Mouse (Mus musculus) gastrocnemius, adult 8-10 months (tissue): ENCODE data around the gene Gm10188. TPM values are rescaled to one million over a fixed set of nuclear protein-coding genes. Genes with fewer than 3 reads are reported as not detected.

Experiments
- DNase-seq, 2 experiments: peaks; one replicate each; pipeline ENCODE4 v3.0.0; 2022; ENCODE audit warnings: low spot score in 2 of 2
- total RNA-seq, 4 experiments: library from RNA; stranded (reverse); gene quantifications; 2 replicates each; pipeline ENCODE4 v1.2.4; 2022

The Gm10188 gene
- total RNA-seq = not detected

DNA sequence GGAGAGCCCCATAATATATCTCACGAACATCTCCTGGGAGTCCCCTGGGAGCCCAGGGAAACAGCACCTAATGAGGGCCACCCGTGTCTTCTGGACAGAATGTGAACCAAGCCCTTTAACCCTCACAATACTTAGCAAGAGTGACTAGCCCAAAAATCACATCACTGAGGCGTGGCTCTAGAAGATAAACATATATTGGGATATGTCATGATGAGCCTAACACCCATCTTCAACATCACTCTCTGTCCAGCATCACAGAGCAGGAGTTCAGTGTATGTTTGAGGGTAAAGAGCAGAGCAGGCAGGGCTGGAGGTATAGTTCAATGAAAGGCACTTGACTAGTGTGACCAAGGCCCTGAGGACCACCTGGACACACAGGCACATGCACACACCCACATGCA is at the start of gene Gm10188:
Gene Gm10188 (minus strand): TSS at position 101 of the 400 bp plus-strand sequence.
- no peak for DNase-seq

DNA sequence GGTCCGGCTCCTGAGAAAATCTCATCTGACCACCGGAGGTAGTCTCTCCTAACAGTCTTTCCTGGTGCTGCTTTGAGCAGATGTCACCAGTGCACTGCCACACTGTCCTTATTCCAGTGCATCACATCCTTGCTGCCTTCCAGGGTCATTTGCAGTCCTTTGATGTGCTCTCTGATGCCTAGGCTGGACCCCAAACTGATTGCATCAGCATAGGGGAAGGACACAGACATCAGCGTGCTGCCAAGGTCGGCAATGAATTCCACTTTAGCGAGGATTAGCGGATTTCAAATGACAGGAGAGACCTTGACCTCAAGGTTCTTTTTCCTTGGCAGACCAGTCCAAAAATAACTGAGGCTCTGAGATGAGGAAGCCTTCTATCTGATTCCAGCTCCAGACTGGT is 47.6 kb upstream of the Gm10188 start:
- DNase-seq = no peak

DNA sequence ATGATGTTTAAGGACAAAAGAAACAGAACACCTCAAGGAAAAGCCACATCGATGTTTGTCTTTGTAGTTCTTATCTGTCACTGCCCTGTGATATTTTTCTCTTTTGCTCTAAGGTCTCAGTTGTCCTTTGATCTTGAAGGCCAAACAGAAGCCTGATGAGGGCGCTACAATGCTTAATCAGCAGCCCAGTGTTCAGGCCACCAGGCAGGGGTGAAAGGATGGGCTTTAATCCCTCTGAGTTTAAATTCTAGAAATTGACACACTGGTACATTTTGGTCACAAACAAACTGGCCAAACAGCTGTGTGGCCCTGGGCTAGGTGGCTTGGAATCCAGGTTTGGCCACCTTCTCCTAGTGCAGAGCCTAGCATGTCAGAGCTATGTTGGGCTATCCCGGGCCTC is 47.1 kb upstream of the Gm10188 start:
- DNase-seq = no peak

DNA sequence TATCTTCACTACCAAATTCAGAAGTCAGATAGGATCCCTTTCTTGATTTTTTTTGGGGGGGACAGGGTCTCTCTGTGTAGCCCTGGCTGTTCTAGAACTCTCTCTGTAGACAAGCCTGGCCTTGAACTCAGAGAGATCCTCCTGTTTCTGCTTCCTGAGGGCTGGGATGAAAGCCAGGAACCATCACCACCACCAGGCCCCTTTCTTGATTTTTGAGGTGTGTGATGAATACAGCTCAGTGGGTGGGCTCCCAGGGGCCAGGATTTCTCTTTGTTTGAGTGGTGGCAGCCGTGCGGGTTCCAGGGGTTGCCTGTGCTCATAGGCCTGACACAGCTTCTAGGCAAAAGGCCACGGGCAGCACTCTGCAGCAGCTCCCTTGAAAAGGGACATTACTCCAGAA is 41.7 kb upstream of the Gm10188 start:
- no peak for DNase-seq

DNA sequence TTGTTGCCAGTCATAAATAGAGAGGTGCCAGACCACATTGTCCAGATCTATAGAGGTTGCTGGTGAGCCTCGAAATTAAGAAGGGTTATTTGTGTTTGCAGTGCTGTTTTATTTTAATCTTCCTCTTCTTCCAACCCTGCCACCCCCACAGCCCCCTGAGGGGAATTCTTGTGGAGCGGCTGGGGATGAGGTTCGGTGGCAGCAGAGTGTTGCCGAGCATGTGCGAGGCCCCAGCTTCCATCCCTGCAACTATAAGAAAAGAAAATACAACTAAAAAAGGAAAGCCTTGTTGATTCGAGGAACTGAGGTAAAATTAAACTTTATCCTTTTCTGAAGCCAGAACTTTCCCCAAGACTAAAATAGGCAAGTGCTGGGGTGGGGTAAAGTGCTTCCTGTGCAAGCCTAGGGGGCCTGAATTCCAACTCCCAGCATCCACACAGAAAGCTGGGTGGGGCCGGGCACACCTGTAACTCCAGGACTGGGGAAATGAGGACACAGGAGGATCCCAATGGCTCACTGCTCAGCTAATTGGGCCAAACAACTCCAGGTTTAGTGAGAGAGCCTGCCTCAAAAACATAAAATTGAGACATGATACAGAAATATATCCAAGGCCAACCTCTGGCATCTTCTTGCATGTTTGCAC is 39.0 kb upstream of the Gm10188 start:
- DNase-seq = no peak

DNA sequence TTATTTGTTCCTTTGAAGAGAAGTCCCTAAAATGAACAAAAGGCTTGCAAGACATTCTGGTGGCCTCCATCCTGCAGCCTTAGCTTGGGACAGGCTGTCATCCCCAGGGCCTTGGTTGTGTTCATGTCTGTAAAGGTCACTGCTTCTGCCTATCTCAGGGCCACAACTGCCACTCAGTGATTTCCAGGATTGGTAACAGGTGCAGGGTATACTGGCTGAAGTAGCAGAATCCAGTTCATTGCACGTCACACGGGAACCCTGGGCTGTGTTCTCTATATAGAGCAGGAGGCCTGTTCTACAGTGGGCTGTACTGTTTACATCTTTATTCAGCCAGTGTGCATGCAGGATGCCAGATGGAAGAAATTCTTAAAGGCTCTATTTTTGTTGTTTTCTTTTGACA is 38.4 kb upstream of the Gm10188 start:
- DNase-seq = peak; percentile 28 to 43

DNA sequence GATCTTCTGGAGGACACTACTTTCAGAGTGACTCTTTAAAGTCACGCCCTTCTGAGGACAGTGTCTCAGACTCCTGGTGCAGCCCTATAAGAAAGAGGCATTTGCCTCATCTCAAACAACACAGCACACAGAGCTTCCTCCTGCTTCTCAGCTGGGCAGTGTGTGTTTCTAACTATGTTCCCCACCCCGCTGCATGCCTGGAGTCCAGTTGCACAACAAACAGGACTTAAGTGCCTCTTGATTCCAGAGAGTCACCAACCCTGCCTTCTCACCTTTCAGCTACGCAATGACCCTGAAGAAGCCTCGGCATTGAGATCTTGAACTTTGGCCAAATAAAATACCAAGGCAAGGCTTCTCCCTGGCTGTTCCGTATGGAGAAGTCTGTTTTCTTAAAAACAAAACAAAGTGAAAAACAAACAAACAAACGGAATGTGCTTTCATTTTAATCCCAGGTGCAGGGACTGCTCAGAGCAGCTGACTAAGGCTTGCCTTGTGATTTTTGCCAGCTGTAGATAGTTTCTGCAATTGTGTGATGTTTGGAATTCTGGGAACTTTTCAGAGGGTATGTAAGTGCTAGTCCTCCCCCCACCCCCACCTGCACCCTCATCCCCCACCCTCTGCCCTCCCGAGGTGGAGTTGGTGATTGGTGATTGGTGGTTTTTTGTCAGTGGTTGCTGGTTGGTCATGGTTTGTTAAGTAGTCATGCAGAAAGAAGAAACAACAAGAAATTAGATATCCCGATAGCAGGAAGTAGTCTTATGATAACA is 37.4 kb upstream of the Gm10188 start:
- peak in 1 of 2 experiments; percentile 27 for DNase-seq

DNA sequence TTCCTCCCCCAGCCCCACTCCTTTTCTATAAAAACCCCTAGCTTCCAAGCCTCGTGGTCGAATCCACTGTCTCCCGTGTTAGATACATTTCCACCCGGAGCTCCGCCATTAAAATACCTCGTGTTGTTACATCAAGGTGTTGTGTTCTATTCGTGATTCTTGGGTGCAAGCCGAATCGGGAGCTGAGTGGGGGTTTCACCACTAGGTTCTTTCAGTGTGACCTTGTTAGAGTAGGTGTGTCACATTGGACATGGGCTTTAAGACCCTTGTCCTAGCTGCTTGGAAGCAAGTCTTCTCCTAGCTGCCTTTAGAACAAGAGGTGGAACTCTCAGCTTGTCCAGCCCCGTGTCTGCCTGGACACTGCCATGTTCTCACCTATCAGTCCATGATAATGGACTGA is 36.4 kb upstream of the Gm10188 start:
- no peak for DNase-seq

DNA sequence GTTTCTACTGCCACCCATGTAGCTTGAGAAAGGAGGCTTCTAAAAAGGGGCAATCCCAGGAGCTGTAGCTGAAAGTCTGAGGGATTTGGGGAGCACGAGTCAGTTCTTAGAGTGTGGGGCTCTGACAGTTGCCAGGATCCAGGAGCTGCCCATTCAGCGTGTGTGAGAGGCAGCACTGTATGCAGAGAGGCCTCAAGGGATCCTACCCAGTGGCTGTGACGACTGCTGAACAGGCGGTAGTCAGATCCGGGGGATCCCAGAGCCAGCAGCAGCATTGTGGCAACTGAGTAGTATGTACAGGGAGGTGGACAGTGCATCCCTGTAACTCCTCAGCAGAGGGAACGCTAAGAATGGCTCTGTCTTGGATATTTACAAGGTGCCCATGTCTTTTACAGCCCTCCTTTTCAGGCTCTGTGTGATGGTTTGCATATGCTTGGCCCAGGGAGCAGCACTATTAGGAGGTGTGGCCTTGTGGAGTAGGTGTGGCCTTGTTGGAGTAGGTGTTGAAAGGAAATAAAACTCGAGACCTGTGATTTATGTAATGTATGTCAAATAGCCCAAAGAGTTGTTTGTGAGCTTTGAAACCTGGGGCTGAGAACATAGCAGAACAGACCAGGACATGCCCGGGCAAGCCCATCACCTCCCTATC is 35.8 kb upstream of the Gm10188 start:
- no peak for DNase-seq

DNA sequence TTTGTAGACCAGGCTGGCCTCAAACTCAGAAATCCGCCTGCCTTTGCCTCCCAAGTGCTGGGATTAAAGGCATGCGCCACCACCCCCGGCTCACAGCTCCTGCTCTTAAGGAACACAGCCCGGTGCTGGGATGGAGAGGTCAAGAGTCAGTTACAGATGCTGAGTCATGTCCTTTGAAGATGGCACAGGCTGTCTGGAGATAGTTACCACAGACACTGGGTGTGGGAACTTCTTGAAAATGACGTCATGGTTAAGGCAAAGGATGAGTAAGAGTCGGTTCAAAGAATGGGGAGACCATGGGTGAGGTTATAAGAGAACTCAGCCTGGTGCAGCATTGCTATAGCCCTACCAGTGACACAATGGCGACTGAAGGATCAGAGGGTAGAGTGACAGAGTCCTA is 35.0 kb upstream of the Gm10188 start:
- DNase-seq = no peak

DNA sequence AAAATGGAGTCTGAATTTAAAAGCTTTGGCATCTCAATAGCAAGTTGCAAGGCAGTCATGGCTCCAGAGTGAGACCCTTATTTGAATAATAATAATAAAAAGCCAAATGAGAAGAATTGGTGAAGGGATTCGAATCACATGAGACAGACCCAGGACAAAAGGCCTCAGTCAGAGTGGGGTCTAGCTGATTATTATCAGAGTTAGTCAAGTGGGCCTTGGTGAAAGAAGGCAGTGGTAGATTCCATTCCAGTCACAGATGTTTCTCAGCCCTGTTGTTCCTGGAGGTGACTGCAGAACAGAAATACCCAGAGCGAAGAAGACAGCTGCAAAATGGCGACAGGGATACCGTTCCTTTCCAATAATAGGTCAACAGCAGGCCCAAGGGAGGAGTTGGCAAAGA is 34.1 kb upstream of the Gm10188 start:
- no peak for DNase-seq

DNA sequence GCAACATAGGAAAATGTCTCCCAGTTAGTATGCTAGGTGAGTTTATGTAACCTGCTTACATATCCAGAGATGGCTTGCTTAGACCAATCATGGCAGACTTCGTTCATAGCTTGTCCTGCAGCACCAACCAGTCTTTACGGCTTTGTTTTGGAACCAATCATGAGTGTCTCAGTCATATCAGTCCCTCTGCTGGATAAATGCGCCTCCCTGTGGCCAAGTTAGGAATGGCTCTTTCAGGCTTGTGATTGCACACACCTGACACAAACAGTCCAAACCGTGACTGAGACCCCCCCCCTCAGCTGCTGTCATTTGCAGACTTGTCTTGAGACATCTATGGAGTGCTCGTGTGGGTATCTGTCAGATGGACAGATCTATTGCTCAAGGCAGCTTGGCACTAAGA is 31.5 kb upstream of the Gm10188 start:
- DNase-seq = no peak

DNA sequence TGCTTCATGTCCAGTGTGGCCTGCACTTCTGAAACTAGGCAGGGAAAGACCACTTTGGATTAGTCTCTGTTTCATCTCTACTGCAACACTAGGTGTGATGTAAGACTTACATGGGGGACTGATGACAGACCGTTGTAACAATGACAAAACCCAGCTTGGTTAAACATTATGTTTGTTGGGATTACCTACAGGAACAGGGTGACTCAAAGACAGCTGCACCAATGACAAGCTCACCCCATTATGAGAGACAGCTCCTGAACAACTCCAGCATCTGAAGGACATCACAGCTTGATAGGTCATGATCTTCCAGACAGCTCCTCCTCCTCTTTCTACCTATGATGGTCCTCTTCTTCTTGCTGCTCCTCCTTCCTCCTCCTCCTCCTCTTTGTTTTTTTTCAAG is 30.8 kb upstream of the Gm10188 start:
- no peak for DNase-seq

DNA sequence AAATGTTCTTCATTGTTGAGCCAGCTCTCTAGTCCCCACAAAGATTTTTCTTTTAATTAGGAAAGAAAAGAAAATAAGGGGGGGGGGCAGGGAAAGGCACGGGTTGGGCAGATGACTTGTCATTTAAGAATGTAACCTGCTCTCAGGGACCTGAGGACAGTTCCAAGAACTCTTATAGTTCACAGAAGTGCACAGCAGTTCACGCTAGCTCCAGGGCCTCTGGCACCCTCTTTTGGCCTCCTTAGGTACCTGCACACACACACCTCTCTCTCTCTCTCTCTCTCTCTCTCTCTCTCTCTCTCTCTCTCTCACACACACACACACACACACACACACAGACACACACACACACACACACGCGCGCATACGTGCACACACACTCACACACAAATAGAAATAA is 24.9 kb upstream of the Gm10188 start:
- no peak for DNase-seq

DNA sequence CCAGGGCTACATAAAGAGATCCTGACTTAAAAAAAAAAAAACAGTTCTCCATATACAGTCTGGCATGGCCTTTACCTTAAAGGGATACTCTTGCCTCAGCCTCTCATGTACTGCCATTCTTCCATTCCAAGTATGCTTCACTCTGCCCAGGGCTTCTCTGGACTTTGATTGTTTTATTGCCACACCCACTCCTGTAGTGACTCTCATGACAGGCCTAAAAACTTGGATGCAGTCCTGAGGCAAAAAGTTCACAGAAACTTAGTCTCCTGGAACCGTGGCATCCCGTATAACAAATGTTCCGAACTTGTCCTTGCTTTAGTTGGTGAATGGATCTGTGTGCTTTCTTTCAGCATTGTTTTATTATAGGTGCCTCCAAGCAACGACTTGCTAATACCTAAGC is 17.1 kb upstream of the Gm10188 start:
- DNase-seq = no peak

DNA sequence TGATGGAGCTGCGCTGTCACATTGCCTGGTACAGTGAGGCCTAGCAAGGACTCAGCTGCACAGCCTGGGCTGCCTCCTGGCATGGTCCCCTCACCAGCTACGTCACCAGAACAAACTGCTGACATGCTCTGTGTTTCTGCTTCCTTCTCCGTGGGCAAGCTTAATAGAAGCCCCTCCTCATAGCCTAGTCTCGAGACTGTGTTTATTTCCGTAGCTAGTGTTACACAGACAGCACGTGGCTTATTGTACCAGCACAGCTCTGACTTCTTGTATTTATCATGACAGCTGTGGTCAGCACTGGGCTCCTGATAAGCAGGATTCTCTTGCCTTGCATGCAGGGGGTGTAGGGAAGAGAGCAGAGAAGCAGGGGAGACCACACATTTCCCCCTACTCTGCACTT is 16.6 kb upstream of the Gm10188 start:
- no peak for DNase-seq

DNA sequence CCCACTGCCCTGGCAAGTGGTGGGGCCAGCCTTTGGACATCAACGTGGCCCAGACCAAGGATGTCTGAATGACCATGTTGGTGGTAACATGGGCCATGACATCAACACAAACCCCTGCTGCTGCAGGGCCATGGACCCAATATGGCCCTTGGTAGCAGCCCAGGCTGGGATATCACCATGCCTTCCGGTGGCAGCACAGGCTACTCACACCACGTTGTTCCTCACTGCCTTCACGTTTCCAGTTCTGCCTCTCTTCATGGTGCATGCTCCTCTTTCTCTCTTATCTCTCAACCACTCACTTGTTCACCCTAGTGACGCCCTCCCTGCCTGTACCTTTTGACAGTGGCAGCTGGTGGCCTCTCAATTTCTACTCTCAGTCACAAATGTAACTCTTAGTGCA is 15.4 kb upstream of the Gm10188 start:
- no peak for DNase-seq

DNA sequence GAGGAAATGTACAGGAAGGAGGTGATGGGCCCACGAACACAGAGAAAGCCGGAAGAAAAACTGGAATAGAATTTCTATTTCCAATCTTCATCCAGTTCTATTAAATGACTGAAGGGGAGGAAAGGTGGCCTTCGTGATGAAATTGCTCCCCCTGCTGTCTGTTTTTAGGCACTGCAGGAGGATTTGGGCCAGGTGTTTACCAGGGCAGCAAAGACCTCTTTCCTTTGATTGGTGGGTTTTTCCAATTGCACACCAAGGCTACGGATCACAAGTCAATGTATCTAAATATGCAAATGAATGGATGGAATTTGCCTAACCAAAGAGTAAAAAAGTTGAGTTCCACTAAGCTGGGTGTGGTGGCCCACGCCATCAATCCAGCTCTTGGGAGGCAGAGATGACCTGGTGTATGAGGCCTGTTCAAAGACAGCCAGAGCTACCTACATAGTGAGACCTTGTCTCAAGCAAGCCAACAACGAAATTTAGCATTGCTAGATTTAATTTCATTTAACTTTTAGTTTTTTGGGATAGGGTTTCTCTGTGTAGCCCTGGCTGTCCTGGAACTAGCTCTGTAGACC is 8.1 kb upstream of the Gm10188 start:
- peak; percentile 19 to 26 for DNase-seq

DNA sequence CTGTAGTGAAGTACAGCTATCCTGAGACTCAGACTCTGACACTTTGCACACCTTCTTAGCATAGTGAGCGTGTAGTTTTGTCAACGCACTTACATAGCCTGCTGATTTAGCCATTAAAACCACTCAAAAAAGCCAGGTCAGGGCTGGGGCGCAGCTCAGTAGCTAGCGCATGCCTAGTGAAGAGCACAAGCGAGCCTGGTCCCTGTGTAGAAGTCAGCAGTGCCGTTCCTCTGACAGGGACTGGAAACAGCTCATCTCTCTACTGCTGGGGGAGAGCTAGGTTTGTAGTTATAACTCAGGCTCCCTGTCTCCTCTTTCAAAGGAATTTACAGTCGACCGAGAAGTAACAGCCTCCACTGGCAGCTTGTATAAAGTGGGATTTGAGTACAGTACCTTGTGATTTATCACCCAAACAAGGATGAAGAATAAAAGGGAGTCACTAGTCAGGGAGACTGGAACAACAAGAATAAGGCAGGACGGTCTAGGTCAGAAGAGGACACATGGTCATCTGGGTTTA is 5.2 kb upstream of the Gm10188 start:
- no peak for DNase-seq

DNA sequence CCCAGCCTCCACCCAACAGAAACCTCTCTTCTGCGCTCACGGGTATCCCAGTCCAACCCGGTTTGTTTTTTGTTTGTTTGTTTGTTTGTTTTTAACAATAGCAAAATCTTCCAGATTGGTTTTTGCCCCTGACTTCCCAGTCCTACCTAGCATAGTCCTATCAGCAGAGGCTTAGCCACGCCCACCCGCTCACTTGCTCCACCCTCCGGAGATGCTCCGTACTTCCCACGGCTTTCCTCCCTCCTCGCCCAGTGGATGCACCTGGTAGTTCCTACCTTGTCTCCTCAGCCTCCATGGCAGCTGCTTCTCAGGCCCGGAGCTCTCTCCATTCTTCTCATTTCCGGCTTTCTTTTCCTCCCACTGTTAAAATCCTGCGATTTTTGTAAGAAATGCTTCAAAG is 4.0 kb upstream of the Gm10188 start:
- DNase-seq = no peak

DNA sequence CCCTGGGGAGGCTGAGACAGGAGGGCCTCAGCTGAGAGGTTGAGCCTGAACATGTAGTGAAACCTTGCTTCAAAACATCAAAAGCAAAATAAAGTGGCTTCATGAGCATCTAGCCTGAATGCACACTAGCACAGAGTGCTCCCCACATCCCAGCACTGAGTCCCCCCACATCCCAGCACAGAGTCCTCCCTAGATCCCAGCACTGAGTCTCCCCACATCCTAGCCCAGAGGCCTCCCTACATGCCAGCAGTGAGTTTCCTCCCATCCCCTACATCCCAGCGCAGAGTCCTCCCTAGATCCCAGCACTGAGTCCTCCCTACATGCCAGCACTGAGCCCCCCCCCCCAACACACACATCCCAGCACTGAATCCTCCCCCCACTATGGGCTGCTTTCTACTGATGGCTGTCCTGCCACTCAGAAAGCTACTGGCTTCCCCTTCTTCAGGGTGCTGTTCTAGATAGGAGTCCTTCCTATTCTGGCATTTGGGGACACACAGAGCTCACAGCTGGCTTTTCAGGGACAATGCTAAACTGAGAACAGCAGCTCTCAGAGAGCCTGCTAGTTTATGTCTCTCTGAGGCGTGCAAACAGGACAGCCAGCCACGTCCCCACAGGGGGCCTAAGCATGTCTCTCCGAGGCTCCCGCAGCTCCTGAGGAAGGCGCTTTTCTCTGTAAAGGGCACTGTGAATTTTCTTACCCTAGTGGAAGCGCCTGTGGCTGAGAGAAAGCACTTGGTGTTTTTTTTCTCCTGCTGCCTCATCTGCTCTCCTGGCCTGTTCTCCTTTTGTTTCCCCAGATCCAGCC is 2.1 kb upstream of the Gm10188 start:
- no peak for DNase-seq
